Mouse (Mus musculus) regulatory T cell (primary cell): ENCODE results near the gene Begain.

Experiments used
- in situ Hi-C: fragments of 300-600 bp; cut with MboI, MseI; formaldehyde crosslinking; loops from one replicate; pipeline ENCODE4 v1.15.1; 2025; ENCODE audit warnings: high pct_unique_total_duplicates

The Begain gene

DNA sequence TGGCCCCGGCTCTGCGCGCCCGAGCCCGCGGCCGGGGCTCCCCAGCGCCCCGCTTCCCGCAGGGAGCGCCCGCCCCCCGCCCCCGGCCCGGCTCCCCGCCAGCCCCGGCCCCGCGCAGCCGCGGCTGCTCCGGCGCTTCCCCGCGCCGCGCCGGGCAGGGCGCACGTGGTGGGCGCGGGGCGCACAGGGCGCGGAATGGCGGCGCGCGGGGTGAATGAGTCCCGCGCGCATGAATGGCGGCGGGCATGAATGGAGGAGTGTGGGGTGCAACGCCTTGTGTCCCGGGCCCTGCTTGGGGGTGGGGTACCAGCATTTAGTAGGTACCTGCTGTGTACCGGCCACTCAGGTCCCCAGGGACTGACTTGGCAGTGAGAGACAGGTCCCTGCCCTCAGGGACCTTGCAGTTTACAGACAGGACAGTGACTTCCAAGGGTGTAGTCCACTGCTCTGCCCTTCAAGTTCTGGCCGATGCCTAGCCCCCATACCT, at the start of gene Begain:
Gene Begain (minus strand): TSS at position 51 of the 487 bp plus-strand sequence.
- in situ Hi-C loops, result loop anchor here (25.0 kb wide), 1 partner anchor 1519 kb away; no protein-coding TSS in a partner anchor

DNA sequence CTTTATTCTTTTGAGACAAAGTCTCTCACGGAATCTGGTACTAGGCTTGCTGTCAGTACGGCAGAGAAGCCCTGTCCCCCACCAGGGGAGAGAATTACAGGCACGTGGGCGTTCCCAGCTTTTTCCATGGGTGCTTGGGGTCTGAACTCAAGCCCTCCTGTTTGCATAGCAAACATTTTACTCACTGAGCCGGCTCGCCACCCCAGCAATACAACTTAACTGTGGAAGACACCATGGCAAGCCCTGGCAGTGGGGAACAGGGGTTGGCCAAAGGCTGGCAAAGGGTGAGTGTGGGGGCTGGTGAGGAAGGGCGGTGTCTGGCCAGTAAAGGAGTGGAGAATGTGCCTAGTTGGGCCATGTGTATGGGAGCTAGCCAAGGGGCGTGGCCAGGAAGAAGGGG, 47.7 kb upstream of the Begain start:
- in situ Hi-C loops, result no loop called here

DNA sequence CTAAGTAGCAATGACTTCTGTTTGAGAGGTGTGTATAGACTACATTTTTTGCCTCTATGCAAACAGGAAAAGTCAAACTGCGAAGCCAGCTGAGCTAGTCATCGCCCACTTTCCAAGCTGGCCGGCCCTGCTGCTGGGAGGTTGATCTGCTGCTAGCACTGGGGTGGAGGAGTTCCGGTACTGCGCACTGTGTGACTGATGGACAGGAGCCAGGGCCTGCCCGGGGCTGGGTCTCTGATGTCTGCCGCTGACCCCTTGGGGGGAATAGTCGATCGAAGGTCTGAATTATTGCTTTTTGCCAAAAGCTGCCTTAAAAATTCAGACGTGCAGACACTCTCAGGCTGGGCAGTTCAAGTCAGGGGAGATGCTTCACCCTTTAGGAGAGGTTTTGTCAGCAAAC, 47.1 kb upstream of the Begain start:
- in situ Hi-C loops, result no loop called here

DNA sequence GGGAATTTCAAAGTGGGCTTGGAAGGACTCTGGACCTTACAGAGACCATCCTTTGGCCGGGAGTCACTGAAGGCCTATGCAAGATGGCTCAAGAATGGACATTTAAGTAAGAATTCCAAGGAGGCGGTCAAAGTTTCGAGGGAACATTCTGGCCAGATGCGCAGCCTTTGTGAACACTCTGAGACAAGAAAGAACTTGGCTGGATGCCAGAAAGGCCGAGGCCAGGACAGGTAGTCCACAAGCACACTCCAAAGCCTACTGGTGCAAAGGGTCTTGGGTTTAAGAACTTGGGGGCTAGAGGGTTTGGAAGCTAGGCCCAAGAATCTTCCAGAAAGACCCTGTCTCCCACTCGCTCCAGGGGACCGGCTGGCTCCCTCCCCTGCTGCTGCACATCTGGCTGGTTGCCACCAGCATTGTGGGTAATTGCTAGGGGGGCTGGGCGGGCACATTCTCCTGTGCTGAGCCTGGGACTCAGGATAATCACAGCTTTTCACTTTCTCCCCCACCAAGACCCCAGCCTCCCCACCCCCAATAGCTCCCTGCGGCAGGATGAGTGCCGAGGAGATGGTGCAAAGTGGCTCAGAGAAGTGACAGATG, 45.1 kb upstream of the Begain start:
- in situ Hi-C loops, result no loop called here

DNA sequence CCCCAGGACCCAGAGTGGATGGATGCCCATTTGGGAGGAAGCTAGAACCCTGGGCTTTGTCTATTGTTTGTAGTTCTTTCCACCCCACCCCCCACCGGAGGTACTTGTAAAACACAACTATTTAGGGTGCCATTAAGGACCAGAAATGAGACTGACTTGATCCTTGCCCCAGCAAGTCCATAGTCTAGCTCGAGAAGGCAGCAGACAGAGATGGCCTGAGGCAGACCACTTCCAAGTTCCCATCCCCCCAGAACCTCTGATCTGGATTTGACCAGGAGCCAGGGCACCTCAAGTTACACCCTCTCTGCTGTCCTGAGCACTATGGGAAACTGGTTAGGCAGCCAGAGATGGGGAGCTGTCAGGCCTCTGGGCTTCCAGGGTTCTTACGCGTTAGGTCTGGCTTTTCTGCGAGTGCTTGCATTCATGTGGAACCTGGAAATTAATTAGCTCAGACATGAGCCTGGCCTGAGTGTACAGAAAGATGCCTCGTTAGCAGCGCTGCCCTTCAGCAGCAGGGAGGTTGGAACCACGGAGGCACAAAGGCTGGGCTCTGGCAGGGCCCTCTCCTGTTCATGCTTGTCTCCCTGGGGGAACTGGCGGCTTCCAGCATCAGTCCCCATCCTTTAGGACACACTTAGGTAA, 44.5 kb upstream of the Begain start:
- in situ Hi-C loops, result no loop called here

DNA sequence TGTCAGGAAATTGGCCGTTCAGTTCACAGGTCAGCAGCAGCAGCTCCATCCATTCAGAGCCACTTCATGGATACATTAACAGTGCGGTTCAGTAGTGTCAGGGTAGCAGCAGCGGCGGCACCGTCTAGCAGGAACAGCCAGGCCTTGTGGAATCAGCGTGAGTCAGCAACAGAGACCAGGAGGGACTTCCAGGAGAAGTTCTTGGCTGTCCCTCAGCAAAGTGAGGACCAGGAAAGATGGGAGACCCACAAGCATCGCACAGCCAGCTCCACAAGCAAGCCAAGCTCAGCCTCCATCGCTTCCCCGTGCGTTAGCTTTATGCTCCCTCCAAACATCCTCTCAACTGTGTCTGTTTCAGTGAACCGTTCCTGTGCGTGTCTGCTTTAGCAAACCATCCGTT, 40.9 kb upstream of the Begain start:
- in situ Hi-C loops, result no loop called here

DNA sequence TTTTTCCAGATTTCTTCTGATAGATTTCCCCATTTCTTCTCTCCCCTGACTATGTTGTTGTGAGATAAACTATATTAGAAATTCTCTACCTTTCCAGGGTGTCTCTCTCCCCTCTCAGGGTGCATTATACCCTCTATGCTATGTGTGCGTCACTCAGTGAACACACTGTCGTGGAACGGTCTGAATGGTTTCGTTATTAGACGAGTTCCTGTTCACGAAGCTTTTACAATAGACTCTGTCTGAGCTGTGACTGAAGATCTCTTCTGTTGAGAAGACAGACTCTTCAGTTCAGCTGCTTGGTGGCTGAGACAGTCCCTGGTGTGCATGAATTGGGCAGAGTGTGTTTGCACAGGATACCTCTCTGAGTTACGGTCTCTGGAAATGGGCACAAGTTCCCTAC, 32.4 kb upstream of the Begain start:
- in situ Hi-C loops, result no loop called here

DNA sequence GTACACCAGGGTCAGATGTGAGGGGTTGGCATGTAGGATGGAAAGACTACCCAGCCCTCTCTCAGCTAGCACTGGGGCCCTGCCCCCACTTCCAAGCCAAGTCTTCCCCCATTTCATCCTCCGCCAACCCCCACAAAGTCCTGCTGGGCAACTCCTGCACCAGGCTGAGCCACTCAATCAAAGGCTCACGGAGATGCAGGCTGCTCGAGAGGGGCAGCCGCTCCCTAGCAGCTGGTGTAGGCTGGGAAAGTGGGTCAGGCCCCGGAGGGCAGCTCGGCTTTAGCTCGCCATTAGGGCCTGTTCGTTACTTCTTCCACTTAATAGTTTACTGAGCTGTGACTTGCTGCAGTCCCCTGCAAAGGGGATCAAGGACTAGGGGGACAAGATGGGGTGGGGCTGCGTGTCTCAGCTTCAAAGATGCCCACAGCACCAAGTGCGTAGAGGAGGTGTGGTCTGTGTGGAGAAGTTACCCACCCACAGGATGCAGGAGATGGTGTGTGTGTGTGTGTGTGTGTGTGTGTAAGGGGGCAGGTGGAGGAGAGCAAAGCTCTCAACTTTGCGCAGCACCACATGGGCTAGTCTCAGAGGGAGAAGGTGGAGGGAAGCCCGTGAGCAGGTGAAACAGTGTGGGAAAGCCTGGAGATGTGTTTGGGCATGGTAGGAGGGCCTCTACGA, 22.6 kb upstream of the Begain start:
- in situ Hi-C loops, result no loop called here

DNA sequence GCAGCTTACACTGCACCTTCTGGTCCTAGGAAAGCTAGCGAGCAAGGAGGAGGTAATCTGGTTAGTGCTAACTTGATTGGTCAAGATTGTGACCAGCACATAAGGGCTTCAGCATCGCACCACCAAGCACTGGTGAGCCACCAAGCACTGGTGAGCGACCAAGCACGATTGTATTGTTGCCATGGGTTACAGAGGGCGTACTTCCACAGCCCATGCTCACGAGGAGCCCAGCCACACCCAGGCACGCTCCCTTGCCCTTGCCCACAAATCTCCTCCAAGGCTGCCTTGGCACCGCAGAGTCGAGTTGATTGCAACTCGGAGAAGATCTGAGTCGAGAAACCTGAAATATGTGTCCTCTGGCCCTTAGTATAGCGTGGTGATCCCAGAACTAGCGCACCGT, 22.0 kb upstream of the Begain start:
- in situ Hi-C loops, result no loop called here

DNA sequence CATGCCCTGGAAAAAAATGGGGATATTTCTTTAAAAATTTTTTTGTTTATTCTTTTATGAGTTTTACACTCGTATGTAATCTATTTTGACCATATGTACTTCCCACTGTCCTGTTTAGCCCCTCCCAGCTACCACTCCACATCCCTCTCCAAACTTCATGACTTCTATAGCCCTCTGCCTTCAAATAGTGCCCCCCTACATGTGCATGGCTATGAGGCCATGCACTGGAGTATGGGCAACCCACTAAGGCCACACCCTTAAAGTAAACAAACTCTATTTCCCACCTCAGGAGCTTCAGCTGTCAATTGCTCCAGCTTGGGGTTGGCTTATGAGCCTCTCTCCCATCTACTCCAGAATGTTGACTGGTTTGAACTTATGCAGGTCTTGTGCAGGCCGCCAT, 18.1 kb upstream of the Begain start:
- in situ Hi-C loops, result no loop called here

DNA sequence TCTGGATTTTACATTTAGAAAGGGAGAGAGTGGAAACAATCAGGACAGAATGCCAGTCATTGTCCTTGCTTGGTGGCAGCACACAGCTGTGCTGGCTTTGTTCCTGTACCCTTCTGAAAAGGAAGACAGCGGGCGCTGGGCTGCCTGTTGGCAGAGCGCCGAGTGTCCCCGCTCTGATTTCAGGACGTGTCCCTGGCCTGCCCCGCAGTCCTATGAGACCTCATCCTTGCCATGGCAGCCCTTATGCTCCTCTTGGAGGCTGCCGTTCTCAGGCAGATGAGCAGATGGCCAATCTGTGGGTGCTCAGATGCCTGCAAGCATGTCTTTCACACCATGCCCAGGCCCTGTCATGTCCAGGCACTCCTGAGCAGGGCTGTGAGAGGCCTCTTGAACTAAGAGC, 17.7 kb upstream of the Begain start:
- in situ Hi-C loops, result no loop called here

DNA sequence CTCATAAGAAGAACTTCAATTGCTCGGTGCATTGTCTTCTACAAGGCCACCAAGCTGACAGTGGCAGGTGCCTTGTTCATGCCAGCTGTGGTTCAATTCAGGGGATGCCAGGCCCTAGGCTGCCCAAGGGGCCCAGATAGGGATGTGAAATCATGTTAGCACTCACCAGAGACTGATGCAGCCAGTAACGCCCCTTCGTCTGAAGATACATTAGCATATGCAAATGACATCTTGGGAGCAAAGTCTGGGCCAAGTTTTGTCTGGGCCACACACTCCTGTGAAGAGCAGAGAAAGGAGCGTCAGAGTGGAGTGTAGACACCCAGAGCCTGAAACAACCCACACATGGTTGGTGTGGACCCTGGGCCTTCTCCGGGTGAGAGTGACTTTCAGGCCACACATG, 17.0 kb upstream of the Begain start:
- in situ Hi-C loops, result no loop called here

DNA sequence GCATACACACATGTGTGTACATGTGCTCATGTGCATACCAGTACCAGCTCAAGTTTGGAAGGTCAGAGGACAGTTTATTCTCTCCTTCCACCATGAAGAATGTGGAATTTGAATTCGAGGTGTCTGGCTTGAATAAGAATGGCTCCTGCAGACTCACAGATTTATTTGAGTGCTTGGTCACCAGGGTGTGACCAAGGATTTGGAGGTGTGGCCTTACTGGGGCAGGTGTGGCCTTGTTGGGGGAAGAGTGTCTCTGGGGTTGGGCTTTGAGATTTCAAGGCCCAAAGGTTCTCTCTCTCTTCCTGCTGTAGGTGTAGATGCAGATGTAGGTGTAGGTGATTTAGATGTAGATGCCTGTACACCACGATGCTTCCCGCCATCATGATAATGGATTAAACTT, 15.5 kb upstream of the Begain start:
- in situ Hi-C loops, result no loop called here

DNA sequence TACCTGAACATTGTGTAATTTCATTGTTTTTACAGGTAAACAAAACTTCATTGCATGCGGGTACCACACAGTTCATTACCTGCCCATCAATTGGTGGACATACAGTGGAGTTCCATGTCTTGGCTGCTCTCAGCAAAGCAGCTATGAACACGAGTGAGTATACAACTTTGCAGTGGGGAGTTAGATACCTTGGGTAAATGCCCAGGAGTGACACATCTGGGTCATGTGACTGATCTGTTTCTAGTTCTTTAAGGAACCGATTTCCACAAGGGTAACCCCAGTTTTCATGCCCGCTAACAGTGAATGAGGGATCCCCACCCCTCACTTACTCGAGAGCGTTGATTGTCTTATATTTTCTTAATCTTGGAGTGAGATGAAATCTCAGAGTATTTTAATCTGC, 9.0 kb upstream of the Begain start:
- in situ Hi-C loops, result no loop called here

DNA sequence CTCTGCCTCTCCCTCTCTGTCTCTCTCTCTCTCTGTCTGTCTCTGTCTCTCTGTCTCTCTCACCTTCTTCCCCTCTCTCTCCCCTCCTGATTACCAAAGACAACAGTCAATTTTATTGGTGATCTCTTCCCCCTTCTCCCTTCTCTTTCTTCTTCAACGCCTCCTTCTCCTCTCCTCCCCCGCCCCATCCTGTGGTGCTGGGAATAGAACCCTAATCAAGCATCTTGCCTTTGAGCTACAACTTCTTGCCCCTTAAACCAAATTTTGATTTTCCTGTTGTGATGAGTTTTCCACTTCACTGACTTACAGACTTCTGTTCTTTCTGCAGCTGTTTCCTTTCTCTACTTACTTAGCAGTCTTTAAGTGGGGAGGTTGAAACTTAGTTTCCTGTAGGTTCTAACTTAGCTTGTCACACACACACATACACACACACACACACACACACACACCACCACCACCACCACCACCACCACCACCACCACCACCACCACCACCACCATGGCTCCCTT, 6.8 kb upstream of the Begain start:
- in situ Hi-C loops, result loop anchor here (25.0 kb wide), 1 partner anchor 1512 kb away; no protein-coding TSS in a partner anchor

DNA sequence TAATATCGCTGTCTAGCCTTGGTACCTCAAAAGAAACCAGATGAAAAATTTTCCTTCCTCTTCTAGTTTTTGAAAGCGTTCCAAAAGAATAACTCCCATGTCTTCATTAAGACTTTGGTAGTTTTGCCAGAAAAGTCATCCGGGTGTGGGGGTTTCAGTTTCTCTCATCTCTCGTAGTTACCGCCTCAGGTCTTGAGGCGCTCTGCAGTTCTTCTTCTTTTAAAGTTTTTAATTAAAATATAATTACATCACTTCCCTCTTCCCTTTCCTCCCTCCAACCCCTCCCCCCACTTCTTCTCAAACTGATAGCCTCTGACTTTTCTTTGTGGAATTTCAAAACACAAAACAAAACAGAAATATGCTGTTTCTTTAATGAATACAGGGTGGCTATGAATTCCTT, 6.1 kb upstream of the Begain start:
- in situ Hi-C loops, result loop anchor here (25.0 kb wide), 1 partner anchor 1513 kb away; no protein-coding TSS in a partner anchor

DNA sequence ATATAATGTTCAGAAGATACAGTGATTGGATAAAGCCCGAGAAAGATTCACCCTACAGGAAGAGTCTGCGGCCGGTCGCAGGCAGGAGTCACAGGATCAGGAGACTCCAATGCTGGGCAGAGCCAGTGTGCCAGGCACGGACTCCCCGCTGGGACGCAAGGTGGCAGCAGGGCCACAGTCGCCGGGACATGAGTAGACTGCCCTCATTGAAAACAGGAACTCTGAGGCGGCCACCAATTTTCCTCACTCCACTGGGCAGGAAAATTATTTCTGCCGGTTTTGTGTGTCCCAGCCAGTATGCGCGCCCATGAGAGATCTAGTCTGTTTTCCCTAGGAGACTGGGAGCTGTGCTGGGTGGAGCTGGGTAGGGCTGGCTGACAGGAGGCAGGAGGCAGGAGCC, 3.2 kb upstream of the Begain start:
- in situ Hi-C loops, result loop anchor here (25.0 kb wide), 1 partner anchor 1516 kb away; no protein-coding TSS in a partner anchor

DNA sequence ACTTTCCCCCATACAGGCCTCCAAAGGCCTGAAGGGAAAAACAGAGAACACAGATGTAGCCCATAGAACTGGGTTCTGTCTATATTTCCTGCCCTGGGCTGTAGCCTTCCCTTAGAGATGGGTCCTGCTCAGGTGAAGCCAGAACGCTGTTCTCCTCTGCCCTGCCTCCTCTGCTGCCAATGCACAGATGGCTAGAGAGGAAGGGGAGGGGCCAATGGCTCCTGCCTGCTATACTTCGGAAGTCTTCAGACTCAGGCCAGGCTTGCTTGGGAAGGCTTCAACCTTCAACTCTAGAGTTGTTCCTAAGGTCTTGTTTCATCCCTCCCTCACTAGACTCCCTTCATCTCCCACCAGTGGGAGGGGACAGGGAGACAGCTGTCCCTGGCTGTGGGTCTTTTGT, 1.7 kb upstream of the Begain start:
- in situ Hi-C loops, result loop anchor here (25.0 kb wide), 1 partner anchor 1518 kb away; no protein-coding TSS in a partner anchor

DNA sequence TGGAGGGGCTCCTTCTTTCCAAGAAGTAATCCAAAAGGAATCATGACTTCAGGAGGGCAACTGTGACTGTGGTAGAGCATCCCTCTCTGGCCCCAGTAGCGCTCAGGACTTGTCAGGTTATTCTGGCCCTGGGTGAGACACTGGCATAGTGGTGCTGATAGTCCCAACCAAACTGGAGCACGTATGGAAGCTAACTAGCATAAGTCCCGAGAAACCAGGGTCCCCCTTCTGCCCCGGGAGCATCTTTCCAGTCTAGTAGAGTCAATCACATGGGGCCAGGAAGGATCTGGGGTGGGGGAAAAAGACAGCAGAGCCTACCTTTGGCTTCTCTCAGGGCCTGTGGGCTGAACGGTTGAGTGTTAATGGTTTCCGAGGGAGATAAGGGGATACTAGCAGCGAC, 721 bp upstream of the Begain start:
- in situ Hi-C loops, result loop anchor here (25.0 kb wide), 1 partner anchor 1519 kb away; no protein-coding TSS in a partner anchor

DNA sequence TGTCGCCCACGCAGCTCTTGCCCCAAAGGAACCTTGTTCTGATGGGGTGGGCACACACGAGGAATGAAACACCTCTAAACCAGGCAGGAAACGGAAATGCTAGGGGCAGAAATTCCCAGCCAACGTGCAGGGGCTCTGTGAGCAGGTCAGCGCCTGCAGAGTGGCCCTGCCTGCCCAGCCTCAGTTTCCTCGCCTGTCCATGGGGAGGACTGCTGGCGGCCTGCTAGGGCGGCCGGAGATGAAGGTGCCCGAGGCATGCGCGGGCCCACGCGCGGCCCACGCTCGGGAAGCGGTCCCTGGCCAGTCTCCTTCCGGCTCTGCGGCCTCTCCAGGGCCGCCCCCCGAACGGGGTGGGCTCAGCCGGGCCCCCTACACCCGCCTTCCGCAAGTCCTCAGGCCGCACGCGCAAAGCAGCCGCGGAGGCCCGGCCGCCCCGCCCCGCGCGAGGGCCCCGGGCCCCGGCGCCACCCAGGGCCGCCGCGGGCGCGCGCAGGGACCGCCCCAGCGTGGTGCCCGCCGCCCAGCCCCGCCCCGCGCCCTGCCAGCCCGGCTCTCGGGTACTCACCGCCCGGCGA, 369 bp downstream of the Begain start:
- in situ Hi-C loops, result loop anchor here (25.0 kb wide), 1 partner anchor 1520 kb away; no protein-coding TSS in a partner anchor

DNA sequence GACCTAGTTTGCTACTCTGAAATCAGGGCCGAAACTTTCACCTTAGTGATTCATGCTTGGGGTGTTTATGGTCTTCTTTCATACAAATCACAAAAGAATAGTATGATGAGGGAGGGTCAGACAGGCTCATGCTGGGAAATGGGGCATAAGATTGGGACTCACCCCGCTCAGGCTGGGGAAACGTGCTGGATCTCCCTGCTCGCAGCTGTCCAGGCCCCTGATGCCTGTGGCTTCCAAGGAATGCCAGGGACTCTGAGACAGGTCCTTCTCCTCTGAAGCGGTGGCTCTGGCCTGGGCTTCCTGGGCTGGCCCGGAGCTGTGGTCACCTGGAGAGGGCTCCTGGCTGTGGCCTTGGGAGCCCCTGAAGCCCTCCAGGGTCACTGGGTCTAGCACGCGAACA, 9.4 kb downstream of the Begain start:
- in situ Hi-C loops, result loop anchor here (25.0 kb wide), 1 partner anchor 1529 kb away; no protein-coding TSS in a partner anchor

DNA sequence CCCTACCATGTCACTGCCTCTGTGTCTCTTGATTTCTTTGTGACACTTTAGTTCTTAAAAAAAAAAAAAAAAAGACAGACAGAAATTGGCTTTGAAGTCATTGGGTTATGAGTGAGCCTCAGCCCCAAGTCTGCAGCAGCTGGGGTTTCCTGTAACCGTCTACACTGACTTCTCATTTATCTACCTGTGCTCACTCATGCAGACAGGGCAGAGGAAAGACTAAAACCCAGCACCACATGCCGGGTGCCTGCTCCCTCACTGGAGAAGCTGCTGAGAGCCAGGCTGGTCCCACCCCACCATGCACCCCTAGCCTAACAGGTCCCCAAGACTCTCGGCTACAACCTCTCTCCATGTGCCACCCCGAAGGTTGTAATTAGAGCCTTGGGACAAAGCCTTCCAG, 10.3 kb downstream of the Begain start:
- in situ Hi-C loops, result loop anchor here (25.0 kb wide), 1 partner anchor 1530 kb away; no protein-coding TSS in a partner anchor
